Mouse (Mus musculus) kidney, adult 2 months (tissue): Measurements from ENCODE around the gene Gm37240. TPM values are rescaled to one million over a fixed set of nuclear protein-coding genes. Genes with fewer than 3 reads are reported as not detected.

Experiments
- DNase-seq: peaks from one replicate; pipeline ENCODE4 v3.0.0; 2021
- H3K27ac ChIP-seq: fragments of 200-500 bp; 2 replicates; pipeline ENCODE4 v1.5.1; 2012; ENCODE audit warnings: low read depth, low read length, control low read depth, inconsistent platforms; ENCODE audit not compliant: insufficient read depth
- H3K27me3 ChIP-seq: fragments of 200-500 bp; replicated peaks from 2 replicates; pipeline ENCODE4 v1.6.1; 2012; ENCODE audit warnings: mild to moderate bottlenecking, moderate library complexity, low read length, inconsistent platforms; ENCODE audit not compliant: control insufficient read depth, insufficient read depth
- H3K36me3 ChIP-seq: fragments of 200-500 bp; 2 replicates; pipeline ENCODE4 v1.6.1; 2012; ENCODE audit warnings: mild to moderate bottlenecking, moderate library complexity, low read length, inconsistent platforms; ENCODE audit not compliant: control insufficient read depth, insufficient read depth
- H3K4me1 ChIP-seq: fragments of 200-500 bp; 2 replicates; pipeline ENCODE4 v1.6.1; 2011; ENCODE audit warnings: low read length; ENCODE audit not compliant: control insufficient read depth, insufficient read depth
- H3K4me3 ChIP-seq: fragments of 200-500 bp; 2 replicates; pipeline ENCODE4 v1.5.1; 2011; ENCODE audit warnings: mild to moderate bottlenecking, low read depth, low read length, control low read depth; ENCODE audit not compliant: insufficient read depth
- CTCF ChIP-seq: fragments of 200-500 bp; conservative IDR thresholded peaks from 2 replicates; pipeline ENCODE4 v1.5.1; 2011; ENCODE audit warnings: low read depth, mild to moderate bottlenecking, control low read depth, low read length, moderate library complexity, mixed read lengths; ENCODE audit not compliant: insufficient read depth, insufficient read length
- POLR2A ChIP-seq: fragments of 200-500 bp; IDR thresholded peaks from one replicate; pipeline ENCODE4 v1.6.1; 2011; ENCODE audit warnings: low read depth, low read length, control low read depth
- WGBS: fragments of 180-500 bp; shearing (Covaris S2); methylation state at CpG from one replicate; pipeline ENCODE4 v1.1.7; 2018; 5-methylcytosine and 5-hydroxymethylcytosine counted together
- polyA plus RNA-seq: library from polyadenylated mRNA; depleted of rRNA; stranded (reverse); fragments of >200 nt; gene quantifications from 2 replicates; pipeline ENCODE4 v1.2.3, GENCODE M21; 2012

The Gm37240 gene
- polyA plus RNA-seq, 1 experiment = 5.5 TPM

GRCm38 (mm10) chr3:85764008-85764834 is 123.1 kb downstream of the Gm37240 start:
- WGBS = 56% methylated on average over 18 of the region's 18 CpGs
- DNase-seq = no peak
- Histone ChIP-seq H3K36me3 (no peaks in the 10 kb centered on the region), H3K27ac (no peak overlapping the region), H3K4me3 (no peak overlapping the region), H3K27me3 (no peaks in the 10 kb centered on the region), H3K4me1 (no peaks in the 10 kb centered on the region)
- TF ChIP-seq CTCF (no peak), POLR2A (no peak)

DNA sequence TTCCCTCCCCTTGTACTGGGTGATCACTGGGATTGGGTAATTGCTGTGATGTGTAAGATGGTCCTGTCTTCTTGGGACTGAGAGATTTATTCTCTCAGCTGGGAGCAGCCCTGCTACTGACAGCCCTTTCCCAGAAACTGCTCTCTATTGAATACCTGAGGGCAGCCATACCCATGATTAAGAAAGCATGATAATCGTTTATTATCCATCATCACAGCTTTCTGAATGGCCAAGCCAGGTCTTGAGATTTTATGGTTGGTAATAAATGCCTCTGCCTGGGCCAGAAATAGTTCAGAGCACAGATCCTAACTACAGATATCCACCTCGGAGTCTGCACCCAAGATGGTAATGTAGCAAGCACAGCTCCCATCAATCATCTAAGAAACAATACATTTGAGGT is 129.4 kb downstream of the Gm37240 start:
- Histone ChIP-seq H3K27me3 (no peaks in the 10 kb centered on the region), H3K27ac (no peak overlapping the region), H3K4me3 (no peak overlapping the region), H3K36me3 (no peaks in the 10 kb centered on the region), H3K4me1 (no peaks in the 10 kb centered on the region)
- no peak for DNase-seq
- WGBS = 43% methylated on average over 2 of the region's 2 CpGs
- TF ChIP-seq CTCF (no peak), POLR2A (no peak)

- 90% methylated on average over 4 of the region's 4 CpGs for WGBS
- Histone ChIP-seq H3K36me3 (no peaks in the 10 kb centered on the region), H3K27me3 (no peaks in the 10 kb centered on the region), H3K4me1 (peaks cover 2% of the 10 kb centered on the region; the same call in 1 of the 2 replicates), H3K27ac (no peak overlapping the region), H3K4me3 (no peak overlapping the region)
- no peak for DNase-seq
- TF ChIP-seq CTCF (no peak), POLR2A (no peak)
These were observed 129.9 kb downstream of the Gm37240 start for GRCm38 (mm10) chr3:85757435-85757834.

DNA sequence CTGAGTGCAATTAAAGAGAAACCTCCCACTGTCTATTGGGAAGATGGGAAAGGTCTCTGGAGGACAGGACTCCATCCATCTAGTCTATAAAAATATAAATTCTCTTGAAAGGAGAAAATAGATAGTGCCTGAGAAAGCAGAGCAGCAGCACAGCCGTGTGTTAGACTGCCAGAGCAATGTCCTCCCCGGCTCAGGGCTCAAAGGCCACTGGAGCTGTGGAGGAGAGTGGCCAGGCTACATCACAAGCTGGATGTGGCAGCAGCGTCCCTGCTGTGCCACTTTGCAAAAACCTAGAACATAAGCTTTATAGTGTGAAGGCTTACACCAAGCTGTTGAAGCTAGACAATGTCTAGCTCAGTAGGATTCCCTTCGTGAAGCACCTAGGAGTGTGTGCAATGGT is 138.0 kb downstream of the Gm37240 start:
- Histone ChIP-seq H3K27me3 (no peaks in the 10 kb centered on the region), H3K36me3 (no peaks in the 10 kb centered on the region), H3K4me1 (peaks cover 2% of the 10 kb centered on the region; the same call in 1 of the 2 replicates), H3K27ac (no peak overlapping the region), H3K4me3 (no peak overlapping the region)
- 49% methylated on average over 4 of the region's 4 CpGs for WGBS
- no peak for DNase-seq
- no peak for TF ChIP-seq POLR2A
- TF ChIP-seq CTCF = no peak

- 50% methylated on average over 4 of the region's 4 CpGs for WGBS
- DNase-seq = peak; percentile 23
- Histone ChIP-seq H3K36me3 (no peaks in the 10 kb centered on the region), H3K4me3 (no peak overlapping the region), H3K4me1 (peaks cover 2% of the 10 kb centered on the region; the same call in 1 of the 2 replicates), H3K27me3 (no peaks in the 10 kb centered on the region), H3K27ac (no peak overlapping the region)
- TF ChIP-seq POLR2A (no peak), CTCF (no peak)
These were observed 138.5 kb downstream of the Gm37240 start for GRCm38 (mm10) chr3:85748863-85749262.

DNA sequence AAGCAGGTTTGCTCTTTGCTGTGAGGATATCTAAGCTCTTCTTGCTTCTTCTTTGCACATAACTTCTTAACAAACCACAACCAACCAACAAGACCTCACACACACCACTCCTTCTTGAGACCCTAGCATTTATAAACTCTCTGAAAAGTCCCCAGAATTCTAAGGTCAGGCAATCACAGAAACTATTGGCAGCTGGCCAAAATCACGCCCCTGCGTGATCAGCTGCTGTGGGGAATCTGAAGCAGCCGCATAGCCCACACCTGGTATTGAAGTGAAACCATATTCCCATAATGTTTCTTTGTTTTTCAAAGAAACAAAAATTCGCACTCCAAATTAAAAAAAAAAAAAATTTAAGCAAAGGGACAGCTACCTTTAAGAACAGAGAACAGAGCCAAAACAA is 141.2 kb downstream of the Gm37240 start:
- no peak for DNase-seq
- H3K27ac ChIP-seq = no peak overlapping the region
- no peak overlapping the region for H3K4me3 ChIP-seq
- TF ChIP-seq CTCF (no peak), POLR2A (no peak)
- no peaks in the 10 kb centered on the region for H3K4me1 ChIP-seq
- no peaks in the 10 kb centered on the region for H3K27me3 ChIP-seq
- H3K36me3 ChIP-seq = no peaks in the 10 kb centered on the region
- WGBS = 39% methylated on average over 4 of the region's 4 CpGs

- Histone ChIP-seq H3K4me3 (no peak overlapping the region), H3K27me3 (no peaks in the 10 kb centered on the region), H3K27ac (no peak overlapping the region), H3K4me1 (no peaks in the 10 kb centered on the region), H3K36me3 (no peaks in the 10 kb centered on the region)
- TF ChIP-seq CTCF = no peak
- no peak for TF ChIP-seq POLR2A
- 84% methylated on average over 3 of the region's 3 CpGs for WGBS
- DNase-seq = no peak
These were observed 145.6 kb downstream of the Gm37240 start for GRCm38 (mm10) chr3:85741767-85742166.

GRCm38 (mm10) chr3:85738591-85738990 is 148.7 kb downstream of the Gm37240 start:
- no peak for TF ChIP-seq CTCF
- no peak for TF ChIP-seq POLR2A
- no peaks in the 10 kb centered on the region for H3K4me1 ChIP-seq
- no peaks in the 10 kb centered on the region for H3K27me3 ChIP-seq
- no peak overlapping the region for H3K27ac ChIP-seq
- H3K36me3 ChIP-seq = no peaks in the 10 kb centered on the region
- peak; percentile 64 for DNase-seq
- 18% methylated on average over 3 of the region's 3 CpGs for WGBS
- no peak overlapping the region for H3K4me3 ChIP-seq
